Mouse (Mus musculus) 416B (cell line): ENCODE data around the gene Eif2b4.

Source experiments
- DNase-seq: peaks from one replicate; pipeline ENCODE4 v3.0.0; 2011; ENCODE audit warnings: low read depth

Eif2b4 gene

GRCm38 (mm10) chr5:31199893-31200292, 6.7 kb upstream of the Eif2b4 start:
- peak; percentile 40 for DNase-seq

GRCm38 (mm10) chr5:31199321-31199892, 6.2 kb upstream of the Eif2b4 start:
- no peak for DNase-seq

GRCm38 (mm10) chr5:31198616-31199320, 5.5 kb upstream of the Eif2b4 start:
- DNase-seq = no peak

- no peak for DNase-seq
Measured at GRCm38 (mm10) chr5:31198170-31198569, 4.9 kb upstream of the Eif2b4 start.

GRCm38 (mm10) chr5:31197072-31197471, 3.8 kb upstream of the Eif2b4 start:
- no peak for DNase-seq

GRCm38 (mm10) chr5:31196207-31196606, 3.0 kb upstream of the Eif2b4 start:
- no peak for DNase-seq

- DNase-seq = no peak
Measured at GRCm38 (mm10) chr5:31195671-31196070, 2.4 kb upstream of the Eif2b4 start.

- DNase-seq = no peak
Measured at GRCm38 (mm10) chr5:31194486-31195485, 1.6 kb upstream of the Eif2b4 start.

- DNase-seq = peak; percentile 49
Measured at GRCm38 (mm10) chr5:31193631-31194281, 526 bp upstream of the Eif2b4 start.

- no peak for DNase-seq
Measured at GRCm38 (mm10) chr5:31192045-31192938, 938 bp downstream of the Eif2b4 start.

- DNase-seq = no peak
Measured at GRCm38 (mm10) chr5:31190201-31190600, 3.0 kb downstream of the Eif2b4 start.

- peak; percentile 83 for DNase-seq
Measured at GRCm38 (mm10) chr5:31188223-31188840, 4.9 kb downstream of the Eif2b4 start.

GRCm38 (mm10) chr5:31183678-31184077, 9.6 kb downstream of the Eif2b4 start:
- DNase-seq = no peak

- no peak for DNase-seq
Measured at GRCm38 (mm10) chr5:31181183-31181770, 12.0 kb downstream of the Eif2b4 start.

- peak; percentile 97 for DNase-seq
Measured at GRCm38 (mm10) chr5:31179766-31180630, 13.2 kb downstream of the Eif2b4 start, which contains the start of the genes Gm29609 and Gtf3c2. TSS of gene Gm29609 (minus strand) at chr5:31179911. TSS of gene Gtf3c2 (minus strand) at chr5:31180144.

- DNase-seq = peak; percentile 84
Measured at GRCm38 (mm10) chr5:31179301-31179765, 13.9 kb downstream of the Eif2b4 start.

- no peak for DNase-seq
Measured at GRCm38 (mm10) chr5:31168630-31169029, 24.6 kb downstream of the Eif2b4 start.

- DNase-seq = no peak
Measured at GRCm38 (mm10) chr5:31164878-31165277, 28.4 kb downstream of the Eif2b4 start.

GRCm38 (mm10) chr5:31162462-31162861, 30.8 kb downstream of the Eif2b4 start:
- DNase-seq = peak; percentile 55
